Mouse (Mus musculus) erythroid progenitor cell, adult 5-6 weeks (primary cell): ENCODE measurements around the gene Rae1. TPM values are rescaled to one million over a fixed set of nuclear protein-coding genes. Genes with fewer than 3 reads are reported as not detected.

ENCODE experiments used
- total RNA-seq, 2 experiments: library from RNA; stranded (forward) in 1 of 2; stranded (reverse) in 1 of 2; fragments of 150-400 nt in 1 of 2; fragments of 186-747, 209-891 nt in 1 of 2; gene quantifications; 2 replicates each; pipeline versions ENCODE4 v1.2.3 to v1.2.4; 2015 to 2017; ENCODE audit warnings: low replicate concordance in 2 of 2

The Rae1 gene
- total RNA-seq, 2 experiments from 2014 or later: 40.6 to 42.3 TPM

Other genes with a start within 250 kb of the Rae1 start
- 0.36 TPM in 1 of 2 replicates, not detected in the other for gene Bmp7, start 59.8 kb upstream of the Rae1 start, total RNA-seq (2015; ENCODE audit: low replicate concordance)
- not detected in 2 replicates for gene Bmp7, start 59.8 kb upstream of the Rae1 start, total RNA-seq (2017; ENCODE audit: low replicate concordance)
- not detected in 2 replicates for gene Spo11, start 22.4 kb upstream of the Rae1 start, total RNA-seq (2015; ENCODE audit: low replicate concordance)
- not detected in 2 replicates for gene Spo11, start 22.4 kb upstream of the Rae1 start, total RNA-seq (2017; ENCODE audit: low replicate concordance)
- 671 and 849 TPM in 2 replicates for gene Rbm38, start 20.4 kb downstream of the Rae1 start, total RNA-seq (2015; ENCODE audit: low replicate concordance)
- 216 and 291 TPM in 2 replicates for gene Rbm38, start 20.4 kb downstream of the Rae1 start, total RNA-seq (2017; ENCODE audit: low replicate concordance)
- gene Ctcfl, start 119.4 kb downstream of the Rae1 start, total RNA-seq (2015; ENCODE audit: low replicate concordance): not detected in 2 replicates
- gene Ctcfl, start 119.4 kb downstream of the Rae1 start, total RNA-seq (2017; ENCODE audit: low replicate concordance): not detected in 2 replicates
- gene Pck1, start 152.9 kb downstream of the Rae1 start, total RNA-seq (2015; ENCODE audit: low replicate concordance): 2.9 TPM in 1 of 2 replicates, not detected in the other
- 0.26 and 1.9 TPM in 2 replicates for gene Pck1, start 152.9 kb downstream of the Rae1 start, total RNA-seq (2017; ENCODE audit: low replicate concordance)
- 2.2 TPM in 1 of 2 replicates, not detected in the other for gene Zbp1, start 218.8 kb downstream of the Rae1 start, total RNA-seq (2015; ENCODE audit: low replicate concordance)
- gene Zbp1, start 218.8 kb downstream of the Rae1 start, total RNA-seq (2017; ENCODE audit: low replicate concordance): 1.2 and 9.6 TPM in 2 replicates